Mouse (Mus musculus): ENCODE data around the gene Nsun4. TPM values are rescaled to one million over a fixed set of nuclear protein-coding genes. Genes with fewer than 3 reads are reported as not detected.

Nsun4 gene
- 10 to 100 TPM; 10.6 to 11.8 (median 11.7) TPM for total RNA-seq (2022)

GRCm38 (mm10) chr4:116053399-116053961 lies at the start of gene Nsun4:
Gene Nsun4, minus strand, starts transcription at chr4:116053876.
- peak; percentile 85 to 89 for DNase-seq (ENCODE audit: low spot score in 2 of 2)

- no peak for DNase-seq (ENCODE audit: low spot score in 2 of 2)
Measured at GRCm38 (mm10) chr4:116100959-116101358, 47.3 kb upstream of the Nsun4 start.

GRCm38 (mm10) chr4:116097211-116097610 lies 43.5 kb upstream of the Nsun4 start:
- DNase-seq (ENCODE audit: low spot score in 2 of 2), result no peak

DNA sequence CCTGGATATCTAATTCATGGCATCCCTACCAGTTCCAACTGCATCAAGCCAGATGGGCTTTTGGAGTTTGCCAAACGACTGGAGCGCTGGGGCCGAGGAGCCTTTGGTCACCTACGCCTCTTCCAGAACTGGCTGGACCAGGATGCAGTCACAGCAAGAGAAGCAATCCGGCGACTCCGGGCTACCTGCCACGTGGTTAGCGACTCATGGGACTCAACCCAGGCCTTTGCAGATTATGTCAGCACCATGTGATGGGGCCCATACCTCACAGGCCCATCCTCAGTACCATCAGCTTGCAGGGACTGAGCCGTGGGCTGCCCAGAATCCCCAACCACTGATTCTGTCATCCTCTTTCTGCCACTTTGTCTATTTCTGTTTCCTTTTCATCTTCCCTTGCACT lies 42.6 kb upstream of the Nsun4 start:
- no peak for DNase-seq (ENCODE audit: low spot score in 2 of 2)

- no peak for DNase-seq (ENCODE audit: low spot score in 2 of 2)
Measured at GRCm38 (mm10) chr4:116088510-116089249, 35.0 kb upstream of the Nsun4 start.

- DNase-seq (ENCODE audit: low spot score in 2 of 2), result no peak
Measured at GRCm38 (mm10) chr4:116077240-116078095, 23.8 kb upstream of the Nsun4 start.

DNA sequence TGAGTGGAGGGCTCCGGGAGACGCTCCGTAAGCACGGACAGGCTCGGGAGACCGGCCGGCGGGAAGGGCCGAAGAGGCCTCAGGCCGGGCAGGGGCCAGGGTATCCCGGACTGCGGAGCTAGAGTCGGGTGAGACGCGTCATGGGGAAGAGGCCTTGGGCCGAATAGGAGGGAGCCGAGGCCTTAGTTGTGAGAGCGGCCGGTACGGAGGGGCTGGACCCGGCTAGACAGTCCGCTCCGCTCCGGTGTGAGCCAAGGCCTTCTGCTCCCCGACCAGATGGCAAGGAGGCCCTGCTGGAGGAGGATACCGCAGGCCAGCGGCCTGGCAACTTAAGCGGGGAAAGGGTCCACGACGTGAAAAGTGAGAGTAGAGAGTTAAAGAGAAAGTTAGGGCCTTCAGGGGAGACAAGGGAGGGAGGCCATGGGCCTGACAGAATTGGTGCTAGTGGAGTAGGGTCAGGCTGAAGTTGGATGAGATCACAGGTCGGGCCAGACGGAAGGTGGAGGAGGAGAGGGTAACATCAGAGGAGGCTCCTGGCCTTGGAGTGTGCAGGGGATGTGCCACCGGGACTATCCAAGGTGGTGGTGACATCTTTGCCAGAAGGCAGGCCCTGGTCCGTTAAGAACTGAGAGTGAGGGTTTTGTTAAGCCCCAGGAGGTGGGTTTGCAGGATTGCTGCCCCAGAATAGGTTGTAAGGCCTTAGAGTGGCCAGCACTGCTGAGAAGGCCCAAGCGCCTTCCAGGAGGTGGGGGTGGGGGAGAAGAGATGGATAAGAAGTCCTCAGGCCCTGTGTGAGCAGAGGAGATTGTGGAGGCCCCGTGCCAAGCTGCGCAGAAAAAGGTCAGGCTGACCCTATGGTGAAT lies 22.9 kb upstream of the Nsun4 start:
- no peak for DNase-seq (ENCODE audit: low spot score in 2 of 2)

- peak; percentile 50 to 52 for DNase-seq (ENCODE audit: low spot score in 2 of 2)
Measured at GRCm38 (mm10) chr4:116075631-116076368, 22.1 kb upstream of the Nsun4 start.

DNA sequence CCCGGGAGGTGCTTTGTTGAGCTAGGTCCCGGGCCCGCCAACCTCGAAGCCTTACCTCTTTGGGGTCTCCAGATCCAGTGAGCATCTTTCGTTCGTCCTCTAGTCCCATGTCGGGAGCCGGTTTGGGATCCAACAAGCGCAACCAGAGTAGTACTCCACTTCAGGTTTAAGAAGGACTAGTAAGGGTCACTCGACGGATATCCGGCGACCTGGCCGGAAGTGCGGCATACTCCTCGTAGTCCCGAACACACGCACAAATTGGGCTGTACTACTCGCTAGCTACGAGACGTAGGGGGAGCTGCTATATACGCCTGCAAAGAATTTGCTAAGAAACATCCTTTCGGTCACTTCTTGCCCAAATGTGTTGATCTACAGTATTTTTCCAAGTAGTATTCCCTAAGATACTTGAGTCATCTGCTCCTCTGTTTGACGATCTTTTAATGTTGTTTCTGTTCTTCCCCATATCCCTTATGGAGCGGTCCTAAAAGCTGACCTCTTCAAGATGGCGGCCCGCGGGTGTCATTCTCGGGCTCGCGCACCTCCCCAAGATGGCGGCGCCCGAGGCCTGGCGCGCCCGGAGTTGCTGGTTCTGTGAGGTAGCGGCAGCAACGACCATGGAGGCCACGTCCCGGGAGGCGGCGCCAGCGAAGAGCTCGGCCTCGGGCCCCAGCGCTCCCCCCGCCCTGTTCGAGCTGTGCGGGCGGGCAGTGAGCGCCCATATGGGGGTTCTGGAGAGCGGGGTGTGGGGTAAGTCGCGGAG lies 21.4 kb upstream of the Nsun4 start, which contains the start of the genes Uqcrh and Lrrc41:
Uqcrh (minus strand) TSS at position 211 of the 760 bp plus-strand sequence.
Lrrc41 (plus strand) TSS at position 409 of the 760 bp plus-strand sequence.
- peak; percentile 94 to 97 for DNase-seq (ENCODE audit: low spot score in 2 of 2)

GRCm38 (mm10) chr4:116074145-116074675 lies 20.5 kb upstream of the Nsun4 start:
- DNase-seq (ENCODE audit: low spot score in 2 of 2), result no peak

DNA sequence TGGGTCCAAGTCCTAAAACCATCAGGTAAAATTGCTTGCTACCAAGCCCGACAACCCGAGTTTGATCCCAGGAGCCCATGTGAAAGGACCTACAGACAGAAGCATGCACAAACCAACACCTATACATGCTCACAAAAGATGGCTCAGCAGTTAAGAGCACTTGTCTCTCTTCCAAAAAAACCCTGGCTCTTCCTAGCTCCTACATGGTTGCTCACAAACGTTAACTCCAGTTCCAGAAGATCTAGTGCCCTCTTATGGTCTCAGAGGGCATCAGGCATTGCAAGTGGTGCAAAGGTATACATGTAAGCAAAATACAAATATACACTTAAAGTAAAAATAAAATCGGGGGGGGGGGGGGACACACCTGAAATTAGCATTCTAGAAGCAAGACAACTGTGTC lies 19.5 kb upstream of the Nsun4 start:
- no peak for DNase-seq (ENCODE audit: low spot score in 2 of 2)

- DNase-seq (ENCODE audit: low spot score in 2 of 2), result no peak
Measured at GRCm38 (mm10) chr4:116070116-116070515, 16.4 kb upstream of the Nsun4 start.

DNA sequence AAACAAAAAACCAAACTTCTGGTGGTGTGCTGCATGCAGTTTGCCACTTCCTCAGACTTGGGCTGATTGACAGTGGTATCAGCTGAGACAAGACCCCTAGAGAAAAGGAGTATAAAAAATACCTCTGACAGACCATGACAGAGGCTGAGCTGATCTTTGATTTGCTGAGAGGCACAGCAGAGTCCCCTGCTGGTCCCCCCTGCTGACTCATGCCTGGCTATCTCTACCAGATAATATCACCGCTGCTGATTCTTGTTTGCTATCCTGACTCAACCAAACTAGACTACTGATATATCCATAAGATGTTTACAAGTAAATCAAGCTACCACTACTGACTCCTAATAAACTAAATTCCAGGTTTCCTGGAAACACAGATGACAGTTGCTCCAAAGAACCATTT lies 10.2 kb upstream of the Nsun4 start:
- DNase-seq (ENCODE audit: low spot score in 2 of 2), result no peak

GRCm38 (mm10) chr4:116059012-116059726 lies 5.5 kb upstream of the Nsun4 start:
- no peak for DNase-seq (ENCODE audit: low spot score in 2 of 2)

GRCm38 (mm10) chr4:116057559-116057958 lies 3.9 kb upstream of the Nsun4 start:
- no peak for DNase-seq (ENCODE audit: low spot score in 2 of 2)

GRCm38 (mm10) chr4:116052526-116053293 lies 966 bp downstream of the Nsun4 start:
- no peak for DNase-seq (ENCODE audit: low spot score in 2 of 2)

GRCm38 (mm10) chr4:116049211-116049610 lies 4.5 kb downstream of the Nsun4 start:
- no peak for DNase-seq (ENCODE audit: low spot score in 2 of 2)

Data from layer of hippocampus, adult 8-10 months (tissue).